Mouse (Mus musculus) liver, postnatal 0 days (tissue): ENCODE results near the gene Ms4a6d.

Experiments
- CTCF ChIP-seq: sonication (generic); IDR thresholded peaks from 2 replicates; pipeline ENCODE4 v1.5.1; 2016; ENCODE audit warnings: antibody characterized with exemption, low read depth
- EP300 ChIP-seq: IDR thresholded peaks from 2 replicates; pipeline ENCODE4 v1.6.1; 2016; ENCODE audit warnings: antibody characterized with exemption, low read depth, mild to moderate bottlenecking

GRCm38 (mm10) chr19:11634330-11634729 lies 29.7 kb upstream of the Ms4a6d start:
- TF ChIP-seq CTCF (no peak), EP300 (no peak)
